Mouse (Mus musculus): ENCODE measurements at regions not wholly inside any gene's neighbourhood (a gene's known extent, or its start where the extent isn't known, plus 50 kb on each side); places are given as distances from the start of the nearest gene placed in this dataset.

- H3K9ac ChIP-seq (ENCODE audit: low read length): no peak overlapping the region
- H3K4me1 ChIP-seq (replicated peaks; ENCODE audit: control insufficient read depth, insufficient read depth, low read length): no peaks in the 10 kb centered on the region
- DNase-seq (ENCODE audit: low spot score): no peak
- 77% methylated on average over 2 of the region's 2 CpGs for WGBS
- ATAC-seq (replicated peaks; ENCODE audit: low FRiP score, low TSS enrichment, low read depth): no peak
- H3K27me3 ChIP-seq (replicated peaks; ENCODE audit: control insufficient read depth, insufficient read depth, low read length): peaks cover 7% of the 10 kb centered on the region; the same call in 1 of the 2 replicates
- H3K27ac ChIP-seq (ENCODE audit: low read depth): no peak overlapping the region
- H3K4me3 ChIP-seq (ENCODE audit: low read depth, low read length): no peak overlapping the region
- H3K4me2 ChIP-seq (ENCODE audit: low read length): no peak overlapping the region
- no peaks in the 10 kb centered on the region for H3K36me3 ChIP-seq (ENCODE audit: control insufficient read depth, insufficient read depth, low read length)
- no peaks in the 10 kb centered on the region for H3K9me3 ChIP-seq (ENCODE audit: control insufficient read depth, low read length)
These were observed 71.6 kb upstream of the Zmat1 start for GRCm38 (mm10) chrX:135080380-135081158.

- Histone ChIP-seq H3K27me3 (replicated peaks; ENCODE audit: control insufficient read depth, insufficient read depth, low read length) (peaks cover 7% of the 10 kb centered on the region; the same call in 1 of the 2 replicates), H3K27ac (ENCODE audit: low read depth) (no peak overlapping the region), H3K9ac (ENCODE audit: low read length) (no peak overlapping the region), H3K4me2 (ENCODE audit: low read length) (no peak overlapping the region), H3K9me3 (ENCODE audit: control insufficient read depth, low read length) (no peaks in the 10 kb centered on the region), H3K36me3 (ENCODE audit: control insufficient read depth, insufficient read depth, low read length) (no peaks in the 10 kb centered on the region), H3K4me3 (ENCODE audit: low read depth, low read length) (no peak overlapping the region), H3K4me1 (replicated peaks; ENCODE audit: control insufficient read depth, insufficient read depth, low read length) (no peaks in the 10 kb centered on the region)
- ATAC-seq (replicated peaks; ENCODE audit: low FRiP score, low TSS enrichment, low read depth) (no peak), DNase-seq (ENCODE audit: low spot score) (no peak)
- WGBS: 67% methylated on average over 2 of the region's 2 CpGs
These were observed 70.4 kb upstream of the Zmat1 start for GRCm38 (mm10) chrX:135079388-135079787.

GRCm38 (mm10) chrX:135075903-135076302 lies 66.9 kb upstream of the Zmat1 start:
- H3K9me3 ChIP-seq (ENCODE audit: control insufficient read depth, low read length): no peaks in the 10 kb centered on the region
- DNase-seq (ENCODE audit: low spot score): no peak
- 82% methylated on average over 2 of the region's 2 CpGs for WGBS

GRCm38 (mm10) chrX:135069448-135069847 lies 60.4 kb upstream of the Zmat1 start:
- no peak overlapping the region for H3K4me2 ChIP-seq (ENCODE audit: low read length)
- no peaks in the 10 kb centered on the region for H3K36me3 ChIP-seq (ENCODE audit: control insufficient read depth, insufficient read depth, low read length)
- no peaks in the 10 kb centered on the region for H3K9me3 ChIP-seq (ENCODE audit: control insufficient read depth, low read length)
- H3K27me3 ChIP-seq (replicated peaks; ENCODE audit: control insufficient read depth, insufficient read depth, low read length): no peaks in the 10 kb centered on the region
- H3K27ac ChIP-seq (ENCODE audit: low read depth): no peak overlapping the region
- DNase-seq (ENCODE audit: low spot score) (no peak), ATAC-seq (replicated peaks; ENCODE audit: low FRiP score, low TSS enrichment, low read depth) (no peak)
- no peaks in the 10 kb centered on the region for H3K4me1 ChIP-seq (replicated peaks; ENCODE audit: control insufficient read depth, insufficient read depth, low read length)
- H3K9ac ChIP-seq (ENCODE audit: low read length): no peak overlapping the region
- H3K4me3 ChIP-seq (ENCODE audit: low read depth, low read length): no peak overlapping the region
- WGBS: 6% methylated on average over 1 of the region's 1 CpGs

More at GRCm38 (mm10) chrX:135075903-135076302, 66.9 kb upstream of the Zmat1 start:
- Histone ChIP-seq H3K36me3 (ENCODE audit: control insufficient read depth, insufficient read depth, low read length) (no peaks in the 10 kb centered on the region), H3K4me2 (ENCODE audit: low read length) (no peak overlapping the region), H3K9ac (ENCODE audit: low read length) (no peak overlapping the region), H3K4me1 (replicated peaks; ENCODE audit: control insufficient read depth, insufficient read depth, low read length) (no peaks in the 10 kb centered on the region), H3K27me3 (replicated peaks; ENCODE audit: control insufficient read depth, insufficient read depth, low read length) (0 out of 2 replicates have a peak, but pooled peaks cover 7% of the 10 kb centered on the region), H3K27ac (ENCODE audit: low read depth) (no peak overlapping the region), H3K4me3 (ENCODE audit: low read depth, low read length) (no peak overlapping the region)
- ATAC-seq (replicated peaks; ENCODE audit: low FRiP score, low TSS enrichment, low read depth): no peak

- peaks cover 9% of the 10 kb centered on the region; the same call in 1 of the 2 replicates for H3K27me3 ChIP-seq (replicated peaks; ENCODE audit: control insufficient read depth, insufficient read depth, low read length)
- H3K36me3 ChIP-seq (ENCODE audit: control insufficient read depth, insufficient read depth, low read length): no peaks in the 10 kb centered on the region
- no peak overlapping the region for H3K4me3 ChIP-seq (ENCODE audit: low read depth, low read length)
- H3K9me3 ChIP-seq (ENCODE audit: control insufficient read depth, low read length): no peaks in the 10 kb centered on the region
- DNase-seq (ENCODE audit: low spot score) (no peak), ATAC-seq (replicated peaks; ENCODE audit: low FRiP score, low TSS enrichment, low read depth) (no peak)
- no peak overlapping the region for H3K4me2 ChIP-seq (ENCODE audit: low read length)
- no peak overlapping the region for H3K9ac ChIP-seq (ENCODE audit: low read length)
- WGBS: 84% methylated on average over 3 of the region's 3 CpGs
- no peak overlapping the region for H3K27ac ChIP-seq (ENCODE audit: low read depth)
- no peaks in the 10 kb centered on the region for H3K4me1 ChIP-seq (replicated peaks; ENCODE audit: control insufficient read depth, insufficient read depth, low read length)
These were observed 51.2 kb upstream of the Zmat1 start for GRCm38 (mm10) chrX:135060184-135060583.

GRCm38 (mm10) chrX:135058949-135059348 lies 49.9 kb upstream of the Zmat1 start:
- H3K36me3 ChIP-seq (ENCODE audit: control insufficient read depth, insufficient read depth, low read length): no peaks in the 10 kb centered on the region
- ATAC-seq (replicated peaks; ENCODE audit: low FRiP score, low TSS enrichment, low read depth) (no peak), DNase-seq (ENCODE audit: low spot score) (no peak)
- no peak overlapping the region for H3K4me3 ChIP-seq (ENCODE audit: low read depth, low read length)
- H3K9ac ChIP-seq (ENCODE audit: low read length): no peak overlapping the region
- 65% methylated on average over 3 of the region's 3 CpGs for WGBS
- H3K4me2 ChIP-seq (ENCODE audit: low read length): no peak overlapping the region
- no peaks in the 10 kb centered on the region for H3K9me3 ChIP-seq (ENCODE audit: control insufficient read depth, low read length)
- H3K4me1 ChIP-seq (replicated peaks; ENCODE audit: control insufficient read depth, insufficient read depth, low read length): no peaks in the 10 kb centered on the region
- peaks cover 13% of the 10 kb centered on the region for H3K27me3 ChIP-seq (replicated peaks; ENCODE audit: control insufficient read depth, insufficient read depth, low read length)
- no peak overlapping the region for H3K27ac ChIP-seq (ENCODE audit: low read depth)
